Mouse (Mus musculus) adrenal gland, adult (tissue): ENCODE measurements around the gene Fhit.
"Not testable (repeated sequence)": the region's sequence is repeated elsewhere in the genome, so short reads cannot be mapped to it uniquely, and the experiment has no call there.

Experiments used
- DNase-seq, 2 experiments: peaks; one replicate each; pipeline ENCODE4 v3.0.0; 2022 to 2023; ENCODE audit warnings: low spot score in 1 of 2; ENCODE audit not compliant: inconsistent age in 2 of 2

Fhit gene

GRCm38 (mm10) chr14:10013003-10013816, 1148.6 kb downstream of the Fhit start:
- no peak for DNase-seq

DNA sequence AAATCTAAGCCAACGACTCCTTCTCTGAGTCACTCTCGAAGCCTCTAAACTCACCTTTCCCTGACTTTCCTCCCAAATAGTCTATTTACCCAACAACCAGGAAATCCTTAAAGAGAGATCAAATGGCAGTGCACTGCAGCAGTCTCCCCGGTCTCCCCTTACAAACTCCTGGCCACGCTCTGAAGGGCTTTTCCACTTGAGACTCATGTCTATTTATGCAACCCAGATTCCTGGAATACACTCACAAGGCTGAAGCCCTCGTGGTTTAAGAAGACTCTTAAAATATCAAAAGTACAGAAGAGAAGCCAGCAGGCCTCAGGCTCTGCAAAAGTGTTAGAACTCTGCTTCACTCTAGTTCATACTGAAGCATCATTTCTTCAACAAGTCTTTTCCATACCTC, 1155.6 kb downstream of the Fhit start:
- DNase-seq = no peak

GRCm38 (mm10) chr14:10003847-10004246, 1158.0 kb downstream of the Fhit start:
- DNase-seq = no peak

DNA sequence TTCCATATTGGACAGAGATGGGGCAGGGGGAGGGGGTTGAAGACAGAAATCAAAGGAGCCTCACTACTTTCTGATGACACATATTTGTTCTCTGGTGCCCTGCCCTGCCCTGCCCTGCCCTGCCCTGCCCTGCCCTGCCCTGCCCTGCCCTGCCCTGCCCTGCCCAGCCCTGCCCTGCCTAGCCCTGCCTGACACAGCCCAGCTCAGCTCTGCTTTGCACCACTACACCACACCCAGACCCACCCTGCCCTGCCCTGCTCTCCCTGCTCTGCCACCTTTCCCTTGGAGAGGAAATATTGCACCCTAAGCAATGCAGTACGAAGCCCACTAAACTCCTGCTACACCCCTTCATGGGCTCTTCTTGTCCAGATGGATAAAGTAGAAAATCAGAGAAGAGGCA, 1171.2 kb downstream of the Fhit start:
- DNase-seq = no peak

- DNase-seq = no peak
Observed at GRCm38 (mm10) chr14:9976934-9977510, 1184.8 kb downstream of the Fhit start.

DNA sequence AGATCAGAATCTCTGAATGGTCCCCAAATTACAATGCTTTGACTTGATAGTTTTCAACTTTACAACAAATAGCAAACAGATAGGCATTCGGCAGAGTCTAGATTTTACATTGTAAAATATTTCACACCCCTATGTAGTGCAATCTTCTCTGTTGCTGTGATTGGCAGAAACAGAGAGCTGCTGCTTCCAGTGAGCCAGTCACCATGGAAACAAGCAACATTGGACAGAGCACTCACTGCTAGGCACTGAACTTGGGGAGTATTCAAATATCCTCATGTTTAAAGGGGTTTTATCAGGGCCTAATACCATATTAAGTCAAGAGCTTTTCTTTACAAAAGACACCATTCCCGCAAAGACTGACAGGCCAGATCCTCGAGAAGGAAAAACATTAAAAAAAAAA, 1187.4 kb downstream of the Fhit start:
- no peak for DNase-seq

- DNase-seq = no peak
Observed at GRCm38 (mm10) chr14:9963853-9964252, 1198.0 kb downstream of the Fhit start.

DNA sequence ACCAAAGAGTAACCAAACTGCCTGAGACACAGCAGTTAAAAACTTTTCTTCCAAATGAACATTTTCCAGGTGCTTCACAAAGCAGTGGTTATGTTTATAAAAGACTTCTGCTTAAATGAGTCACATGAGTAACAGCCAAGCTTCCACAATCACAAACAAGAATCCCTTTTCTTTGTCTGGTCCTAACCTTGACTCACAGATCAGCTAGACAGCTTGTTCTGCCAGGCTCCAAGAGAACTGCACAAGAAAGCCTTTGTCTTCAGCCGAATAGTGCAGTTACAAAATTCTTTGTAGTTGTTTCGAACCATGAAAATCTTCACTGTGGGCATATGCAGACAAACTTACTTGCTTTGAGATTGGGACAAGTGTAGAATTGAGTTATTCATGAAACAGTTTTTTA, 1201.4 kb downstream of the Fhit start:
- no peak for DNase-seq

DNA sequence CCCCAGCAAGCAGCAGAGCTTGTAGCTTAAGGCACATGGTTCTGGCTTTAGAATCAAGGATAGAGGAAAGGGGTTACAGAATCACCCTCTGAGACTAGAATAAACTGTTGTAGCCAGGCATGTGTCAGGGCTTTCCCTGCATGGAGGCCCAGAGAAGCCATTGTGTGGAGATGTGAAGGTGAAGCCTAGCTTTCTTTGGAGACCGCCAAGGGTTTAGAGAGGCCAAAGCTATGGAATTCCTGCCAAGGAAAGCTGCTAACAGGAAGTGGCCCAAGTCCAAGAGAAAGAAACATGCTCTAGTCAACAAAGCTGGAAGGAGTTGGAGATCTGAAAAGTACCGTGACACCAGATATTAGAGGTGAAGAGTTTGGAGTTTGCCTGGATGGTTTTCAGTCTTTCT, 1262.3 kb downstream of the Fhit start:
- DNase-seq = no peak

GRCm38 (mm10) chr14:9896556-9896955, 1265.3 kb downstream of the Fhit start:
- DNase-seq = no peak

- peak; percentile 30 to 80 for DNase-seq
Observed at GRCm38 (mm10) chr14:9852041-9852440, 1309.8 kb downstream of the Fhit start.

DNA sequence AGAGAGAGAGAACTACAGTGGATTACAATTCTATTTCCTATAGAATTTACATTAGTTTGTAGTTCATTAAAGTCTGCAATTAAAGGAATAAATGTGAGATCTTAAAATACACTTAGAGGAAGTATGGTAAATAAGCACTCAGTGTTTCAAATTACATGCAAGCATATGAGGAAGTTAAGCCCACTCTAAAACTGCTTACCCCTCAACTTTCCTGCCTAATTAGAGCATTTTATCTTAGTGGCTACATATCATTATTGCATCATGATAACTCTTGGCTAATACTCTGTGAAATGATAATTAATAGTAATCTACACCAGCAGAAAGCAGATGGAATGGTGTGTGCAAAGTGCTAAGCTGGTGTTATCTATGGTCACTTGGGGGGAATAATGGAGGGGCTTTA, 1329.5 kb downstream of the Fhit start:
- no peak for DNase-seq

DNA sequence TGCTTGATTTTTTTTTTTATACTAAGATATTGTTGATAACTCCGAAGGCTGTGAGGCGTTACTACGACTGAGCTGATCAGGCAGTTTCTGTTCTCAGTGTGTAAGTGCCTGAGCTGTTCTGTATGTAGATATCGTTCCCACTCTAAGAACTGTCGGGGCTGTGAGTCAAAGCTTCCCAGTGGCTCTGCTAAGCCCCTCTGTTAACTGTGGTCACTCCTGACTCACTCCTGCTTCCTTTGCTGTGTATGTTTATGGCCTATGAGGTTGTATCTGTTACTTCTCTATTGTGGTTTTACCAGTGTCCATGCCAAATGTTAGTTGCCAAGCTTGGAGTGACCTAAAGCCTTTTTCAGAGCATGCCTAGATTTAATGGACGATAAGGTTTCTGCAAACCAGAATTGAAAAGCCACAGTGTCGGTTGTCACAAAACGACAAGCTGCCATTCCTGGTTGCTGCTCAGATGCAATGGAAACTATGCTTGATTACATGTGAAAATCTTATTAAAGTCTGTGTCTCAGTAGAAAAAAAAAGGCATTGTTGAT, 1333.1 kb downstream of the Fhit start:
- not testable (repeated sequence) for DNase-seq

GRCm38 (mm10) chr14:9815963-9816362, 1345.9 kb downstream of the Fhit start:
- DNase-seq = no peak

GRCm38 (mm10) chr14:9811847-9812321, 1350.0 kb downstream of the Fhit start:
- peak in 1 of 2 experiments; percentile 53 for DNase-seq

GRCm38 (mm10) chr14:9811177-9811846, 1350.5 kb downstream of the Fhit start:
- DNase-seq = peak in 1 of 2 experiments; percentile 22

DNA sequence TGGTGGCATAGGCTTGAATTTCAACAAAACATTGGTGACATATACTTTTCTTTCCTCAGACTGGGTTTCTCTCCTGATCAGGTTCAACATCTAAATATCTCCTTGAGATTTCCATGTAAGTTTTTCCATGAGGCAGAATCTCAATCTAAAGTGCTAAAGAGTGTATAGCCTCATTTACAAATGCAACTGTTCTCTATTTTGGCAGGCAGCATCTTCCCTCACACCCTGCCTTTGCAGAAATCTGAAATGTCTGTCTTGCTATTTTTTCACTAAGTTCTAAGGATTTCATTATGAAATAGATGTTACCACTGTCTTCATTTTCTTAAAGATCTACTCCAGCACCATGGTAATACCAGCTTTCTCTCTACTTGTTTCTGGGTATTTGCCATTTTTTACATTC, 1368.4 kb downstream of the Fhit start:
- no peak for DNase-seq

GRCm38 (mm10) chr14:9788402-9788950, 1373.4 kb downstream of the Fhit start:
- no peak for DNase-seq

- no peak for DNase-seq
Observed at GRCm38 (mm10) chr14:9787389-9787788, 1374.4 kb downstream of the Fhit start.

DNA sequence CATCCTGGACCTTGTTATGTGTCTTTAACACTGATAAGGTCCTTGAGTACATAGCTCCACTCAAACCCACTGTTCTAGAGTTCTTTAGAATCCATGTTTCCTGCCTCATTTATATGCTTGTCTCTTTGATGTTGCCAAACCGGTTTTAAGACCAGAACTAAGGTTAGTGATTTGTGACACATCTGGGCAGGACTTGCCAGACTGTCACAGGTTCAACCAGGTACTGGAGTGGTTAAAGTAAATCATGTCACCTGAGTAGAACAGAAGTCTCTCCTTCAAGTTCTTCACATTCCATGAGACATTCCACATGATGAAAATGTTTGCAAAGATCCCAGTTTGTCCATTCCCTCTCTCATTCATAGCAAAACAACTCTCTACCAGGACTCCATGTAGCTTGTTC, 1376.0 kb downstream of the Fhit start:
- DNase-seq = no peak

DNA sequence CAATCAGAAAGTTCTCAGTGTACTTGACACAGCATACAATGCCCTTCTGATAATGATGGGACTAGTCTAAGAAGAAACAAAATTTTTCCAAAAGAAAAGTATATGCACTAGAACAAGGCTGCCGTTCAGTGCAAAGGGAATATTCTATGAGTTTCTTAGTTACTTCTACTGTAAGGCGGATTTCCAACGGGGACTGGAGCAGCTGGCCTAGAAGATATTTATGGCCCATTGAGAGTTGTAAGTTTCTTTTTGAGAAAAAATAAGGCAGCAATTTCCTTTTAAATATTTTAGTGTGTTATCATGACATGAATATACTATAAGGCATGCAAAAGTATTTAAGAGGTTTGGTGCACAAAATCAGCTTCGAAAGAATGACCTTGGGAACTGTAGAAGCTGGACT, 1410.5 kb downstream of the Fhit start:
- DNase-seq = no peak
